Mouse (Mus musculus) lung, adult 18-20 months (tissue): ENCODE measurements around the gene Cdk8.

Experiments
- DNase-seq, 2 experiments: peaks; one replicate each; pipeline ENCODE4 v3.0.0; 2022; ENCODE audit warnings: mixed read lengths in 2 of 2

Gene Cdk8

GRCm38 (mm10) chr5:146281884-146282579, 51.0 kb downstream of the Cdk8 start:
- no peak for DNase-seq

DNA sequence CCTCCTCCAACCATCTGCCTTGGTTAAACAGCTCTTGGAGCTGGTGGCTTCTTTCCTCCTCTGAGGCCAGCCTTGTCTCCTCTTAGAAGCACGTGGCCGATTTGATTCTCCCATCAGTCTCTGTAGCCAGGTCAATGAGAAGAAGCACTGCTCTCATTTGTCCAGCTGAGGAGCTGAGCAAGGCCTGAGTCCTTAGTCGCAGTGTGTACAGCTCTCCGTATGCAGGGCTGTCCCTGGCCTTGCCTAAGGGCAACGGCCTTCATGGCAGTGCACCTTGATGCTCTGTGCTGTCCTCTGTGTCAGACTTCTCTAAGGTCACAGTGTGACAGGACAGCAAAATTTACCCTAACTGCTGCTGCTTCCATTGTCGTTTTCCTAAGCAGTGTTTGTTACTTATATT, 52.9 kb downstream of the Cdk8 start:
- DNase-seq, result no peak

DNA sequence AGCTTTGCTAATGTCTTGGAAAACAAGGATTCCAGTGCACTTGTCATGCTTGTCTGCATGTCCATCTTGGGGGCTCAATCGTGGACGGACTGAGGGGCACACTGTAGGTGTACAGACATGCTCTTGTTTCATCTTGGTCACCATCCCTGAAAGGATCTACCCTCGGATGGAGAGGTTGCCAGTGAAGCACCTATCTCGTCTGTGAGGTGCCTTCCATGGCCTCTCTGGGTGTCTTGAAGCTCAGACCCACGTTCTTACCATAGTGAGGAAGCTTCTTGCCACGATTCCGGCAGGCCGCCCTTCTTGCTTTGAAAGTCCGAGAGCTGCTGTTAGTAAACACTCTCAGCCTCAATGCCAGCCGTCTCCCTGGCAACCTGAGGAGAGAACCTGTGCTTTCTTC, 56.4 kb downstream of the Cdk8 start:
- no peak for DNase-seq

DNA sequence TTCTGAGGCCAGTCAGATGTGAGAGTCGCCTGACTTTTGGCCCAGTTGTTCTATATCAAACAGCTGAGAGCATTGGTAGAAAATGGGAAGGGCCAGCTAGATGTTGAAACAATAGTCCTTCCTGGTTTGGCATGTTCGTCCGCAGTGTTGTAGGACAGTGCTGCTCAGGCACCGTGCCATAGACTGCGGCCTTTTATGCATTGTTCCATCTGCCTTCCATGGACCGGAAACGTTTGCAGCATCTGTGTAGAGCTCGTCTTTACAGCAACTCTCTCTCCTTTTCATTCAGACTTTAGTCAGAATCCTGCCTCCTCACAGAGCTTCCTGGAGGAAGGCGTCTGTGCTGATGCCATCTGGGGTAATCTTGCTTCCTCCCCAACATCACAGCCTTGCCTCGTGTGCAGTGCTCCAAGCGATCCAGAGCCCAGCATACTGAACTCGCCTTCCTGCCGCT, 57.0 kb downstream of the Cdk8 start:
- peak in 1 of 2 experiments; percentile 37 for DNase-seq

- no peak for DNase-seq
These were observed 58.9 kb downstream of the Cdk8 start for GRCm38 (mm10) chr5:146289921-146290320.

DNA sequence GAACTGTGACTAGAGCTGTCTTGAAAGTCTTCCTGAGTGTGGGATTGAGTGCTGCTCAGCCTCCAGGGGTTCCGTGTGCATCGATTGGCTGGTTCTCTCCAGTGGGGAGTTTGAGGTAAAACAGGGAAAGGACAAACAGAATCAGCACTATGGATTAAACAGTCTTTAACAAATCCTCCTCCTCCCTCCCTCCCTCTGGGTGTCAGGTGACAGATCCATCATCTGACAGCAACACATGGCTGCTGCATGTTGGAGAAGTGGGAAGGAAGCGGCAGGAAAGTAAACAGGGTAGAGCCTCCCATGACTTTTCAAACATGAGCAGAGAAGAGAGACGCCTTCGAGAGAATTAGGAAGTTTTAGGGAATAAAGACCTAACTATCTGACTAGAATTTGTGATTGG, 59.4 kb downstream of the Cdk8 start:
- no peak for DNase-seq

GRCm38 (mm10) chr5:146291560-146291959, 60.5 kb downstream of the Cdk8 start:
- DNase-seq, result no peak

DNA sequence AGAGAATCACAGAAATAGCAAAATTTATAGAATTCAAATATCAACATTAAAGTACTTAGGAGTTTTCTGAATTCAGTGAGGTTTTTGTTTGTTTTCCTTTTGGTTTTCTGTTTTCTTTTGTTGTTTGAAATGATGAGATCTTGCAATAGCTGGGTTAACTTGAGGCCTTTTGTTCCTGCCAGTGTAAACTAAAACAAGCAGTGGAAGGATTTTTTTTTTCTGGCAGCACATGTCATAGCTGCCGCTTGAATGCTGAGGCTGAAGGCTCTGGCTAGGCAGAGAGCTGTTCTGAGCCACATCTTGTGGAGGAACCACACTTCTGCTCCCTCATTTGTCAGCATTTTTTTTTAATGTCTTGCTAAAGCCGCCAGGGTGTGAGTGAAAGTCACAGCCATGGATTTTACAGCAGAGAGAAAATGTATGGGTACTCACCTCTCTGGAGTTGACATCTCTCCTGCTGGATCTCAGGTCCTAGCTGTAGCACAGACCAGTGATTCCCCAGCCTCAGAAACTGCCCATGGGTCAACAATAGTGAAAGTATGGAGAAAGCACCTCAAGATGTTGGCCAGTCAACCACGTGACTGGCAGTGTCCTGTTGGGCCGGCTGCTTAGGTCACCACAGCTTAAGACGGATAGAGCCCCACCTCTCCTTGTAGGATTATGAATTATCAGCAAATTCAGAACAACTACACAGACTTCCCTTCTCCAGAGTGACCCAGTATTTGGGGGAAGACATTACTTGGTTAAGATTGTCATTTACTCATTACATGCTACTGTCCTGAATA, 62.1 kb downstream of the Cdk8 start:
- DNase-seq, result peak; percentile 39 to 43

GRCm38 (mm10) chr5:146293919-146294700, 63.1 kb downstream of the Cdk8 start:
- no peak for DNase-seq

DNA sequence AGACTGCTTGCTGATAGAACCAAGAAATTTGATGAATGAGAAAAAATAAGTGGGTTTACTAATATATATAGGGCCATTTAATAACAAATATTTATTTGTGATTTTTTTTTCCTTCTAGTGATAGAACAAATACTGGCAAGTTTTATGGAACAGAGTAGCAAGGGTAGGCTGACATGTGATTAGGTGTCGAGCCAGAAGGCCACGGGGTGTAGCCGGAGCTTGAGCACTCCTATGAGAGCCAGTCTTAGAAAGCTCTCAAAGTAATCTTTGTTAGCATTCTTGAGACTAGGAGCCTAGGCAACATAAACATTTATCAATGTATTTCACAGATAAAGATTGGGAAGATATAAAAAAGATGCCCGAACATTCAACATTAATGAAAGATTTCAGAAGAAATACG, 63.8 kb downstream of the Cdk8 start:
- peak; percentile 38 to 50 for DNase-seq

GRCm38 (mm10) chr5:146298807-146299519, 67.9 kb downstream of the Cdk8 start:
- no peak for DNase-seq

DNA sequence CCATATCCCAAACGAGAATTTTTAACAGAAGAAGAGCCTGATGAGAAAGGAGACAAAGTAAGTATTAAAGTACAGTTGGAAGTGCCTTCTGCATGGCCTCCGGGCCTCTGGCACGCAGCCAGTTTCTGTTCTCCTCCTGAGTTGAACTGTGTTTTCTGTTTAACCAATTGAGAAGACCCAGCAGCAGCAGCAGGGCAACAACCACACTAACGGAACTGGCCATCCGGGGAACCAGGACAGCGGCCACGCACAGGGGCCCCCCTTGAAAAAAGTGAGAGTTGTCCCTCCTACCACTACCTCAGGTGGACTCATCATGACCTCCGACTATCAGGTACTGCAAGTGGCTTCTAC, 68.5 kb downstream of the Cdk8 start:
- peak; percentile 42 to 49 for DNase-seq

DNA sequence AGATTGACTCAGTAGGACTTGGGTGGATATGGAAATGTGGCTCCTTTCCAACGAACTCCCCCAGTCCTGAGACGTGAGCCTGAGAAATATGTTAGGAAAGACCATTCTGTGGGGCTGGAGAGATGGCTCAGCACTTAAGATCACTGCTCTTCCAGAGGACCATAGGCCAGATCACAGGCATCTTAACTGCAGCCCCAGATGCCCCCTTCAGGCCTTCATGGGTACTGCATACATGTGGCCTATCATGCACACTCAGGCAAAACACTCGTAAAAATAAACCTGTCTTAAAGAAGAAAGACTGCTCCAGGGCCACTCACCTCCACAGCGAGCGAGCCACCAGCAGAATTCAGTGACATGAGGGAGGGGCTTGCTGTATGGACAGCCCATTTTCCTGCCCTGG, 72.4 kb downstream of the Cdk8 start:
- peak; percentile 67 for DNase-seq

- DNase-seq, result peak; percentile 66 to 81
These were observed 76.2 kb downstream of the Cdk8 start for GRCm38 (mm10) chr5:146307046-146307743.

- no peak for DNase-seq
These were observed 76.7 kb downstream of the Cdk8 start for GRCm38 (mm10) chr5:146307744-146308096.

GRCm38 (mm10) chr5:146314538-146314937, 83.5 kb downstream of the Cdk8 start:
- DNase-seq, result no peak

DNA sequence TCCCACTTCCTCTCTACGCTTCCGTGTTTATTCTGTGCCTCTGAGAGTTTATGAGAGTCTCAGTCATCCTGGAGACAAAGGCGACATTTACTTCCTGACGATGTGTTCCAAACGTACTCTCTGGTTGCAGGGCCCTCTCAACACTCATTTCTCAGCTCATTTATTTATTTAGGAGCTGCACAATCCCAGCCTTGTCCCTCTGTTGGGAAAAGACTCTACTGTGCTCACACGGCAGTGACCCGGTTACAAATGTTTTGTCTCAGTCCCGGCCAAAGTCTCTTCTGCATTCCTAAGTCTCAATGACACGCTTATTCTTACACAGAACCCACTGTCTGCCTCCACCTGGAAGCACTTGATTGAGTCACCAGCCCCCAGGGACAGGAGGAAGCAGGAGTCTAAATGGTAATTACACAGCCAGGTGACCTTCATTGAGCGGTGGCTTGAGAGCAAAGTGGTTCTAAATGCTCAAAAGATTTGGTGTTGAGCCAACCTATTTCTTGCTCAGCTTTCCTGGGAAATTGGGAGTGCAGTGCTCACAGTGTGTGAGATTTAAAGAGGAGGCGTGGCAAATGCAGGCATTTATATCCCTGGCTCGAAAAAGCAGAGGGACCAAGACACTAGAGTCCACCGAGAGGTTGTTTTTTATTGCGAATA, 84.4 kb downstream of the Cdk8 start:
- peak in 1 of 2 experiments; percentile 41 for DNase-seq

DNA sequence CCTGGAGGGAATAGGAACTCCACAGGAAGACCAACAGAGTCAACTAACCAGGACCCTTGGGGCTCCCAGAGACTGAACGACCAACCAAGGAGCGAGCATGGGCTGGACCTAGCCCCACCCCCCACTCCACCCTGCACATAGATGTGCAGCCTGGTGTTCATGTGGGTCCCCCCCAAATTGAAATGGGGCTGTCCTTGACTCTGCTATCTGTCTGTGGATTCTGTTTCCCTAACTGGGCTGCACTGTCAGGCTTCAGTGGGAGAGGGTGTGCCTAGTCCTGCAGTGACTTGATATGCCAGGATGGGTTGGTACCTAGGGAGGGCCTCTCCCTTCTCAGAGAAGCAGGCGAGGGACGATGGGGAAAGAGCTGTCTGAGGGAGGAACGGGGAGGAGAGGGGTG, 85.3 kb downstream of the Cdk8 start:
- no peak for DNase-seq

DNA sequence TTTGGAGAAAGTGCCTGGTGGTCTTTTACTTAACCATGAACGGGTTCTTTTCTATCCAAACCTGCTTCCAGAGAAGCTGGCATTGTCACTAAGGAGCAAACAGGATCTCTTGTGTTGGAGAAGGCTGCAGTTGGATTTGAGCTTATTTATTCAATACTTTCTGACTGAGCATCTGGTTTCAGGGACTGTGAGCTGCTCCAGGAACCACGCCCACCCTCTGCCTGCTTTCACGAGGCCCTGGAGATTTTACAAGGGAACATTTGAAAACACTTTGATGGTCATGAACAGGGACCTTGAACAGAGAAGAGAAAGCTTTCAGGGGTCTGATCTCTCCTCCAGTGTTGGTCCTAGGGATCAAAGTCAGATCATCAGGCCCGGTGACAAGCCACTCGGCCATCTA, 87.0 kb downstream of the Cdk8 start:
- no peak for DNase-seq

DNA sequence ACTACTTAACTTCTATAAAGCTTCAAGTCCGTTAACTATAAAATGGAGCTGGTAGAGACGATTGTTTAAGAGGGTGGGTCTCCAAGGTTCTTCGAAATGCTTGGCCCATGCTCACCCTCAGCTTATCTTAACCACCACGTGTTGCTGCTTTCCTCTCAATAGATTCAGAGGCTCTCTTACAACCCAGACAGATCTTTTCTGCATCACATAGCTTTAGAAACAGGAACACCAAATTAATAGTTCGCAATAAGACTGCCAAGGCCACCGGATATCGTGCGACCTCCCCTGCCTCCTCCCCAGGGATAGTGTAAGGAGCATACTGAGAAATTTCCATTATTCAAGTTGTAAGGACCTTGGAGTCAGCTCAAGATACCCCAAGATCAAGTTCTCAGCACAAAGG, 87.4 kb downstream of the Cdk8 start:
- no peak for DNase-seq

DNA sequence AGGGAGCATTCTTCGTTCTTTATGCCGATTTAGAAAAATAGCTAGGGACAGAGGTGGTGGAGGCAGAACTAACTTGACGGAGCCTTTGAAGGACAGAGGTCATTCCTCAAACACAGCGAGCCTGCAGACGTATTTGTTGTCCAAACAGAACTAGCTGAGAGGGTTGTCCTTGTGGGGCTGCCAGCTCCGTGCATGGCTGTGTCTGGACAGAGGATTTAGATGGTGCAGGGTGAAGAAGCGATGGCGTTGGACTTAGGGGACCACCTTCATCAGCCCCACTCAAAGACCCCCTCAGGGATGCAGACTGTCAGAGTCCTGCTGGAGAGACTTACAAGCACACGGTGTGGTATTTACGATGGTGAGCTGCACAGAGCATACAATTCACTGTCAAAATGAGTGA, 97.9 kb downstream of the Cdk8 start:
- DNase-seq, result no peak

GRCm38 (mm10) chr5:146329541-146329940, 98.5 kb downstream of the Cdk8 start:
- no peak for DNase-seq
